Mouse (Mus musculus) CH12.LX (cell line): ENCODE measurements around the gene Cfap54. TPM values are rescaled to one million over a fixed set of nuclear protein-coding genes. Genes with fewer than 3 reads are reported as not detected.

Experiments
- DNase-seq: peaks from one replicate; pipeline ENCODE4 v3.0.0-alpha.2; 2013; ENCODE audit errors: extremely low read depth
- H3K27ac ChIP-seq: 2 replicates; pipeline ENCODE4 v1.5.1; 2012; ENCODE audit warnings: low read depth, mild to moderate bottlenecking, control low read depth, moderate library complexity; ENCODE audit not compliant: insufficient read depth
- H3K27me3 ChIP-seq: replicated peaks from 2 replicates; pipeline ENCODE3; 2012; ENCODE audit warnings: inconsistent platforms
- H3K36me3 ChIP-seq, 2 experiments: replicated peaks in 1 of 2; 2 replicates each; pipeline versions ENCODE3 to v1.6.1; 2012; ENCODE audit warnings: inconsistent platforms in 1 of 2, low read length in 1 of 2, mild to moderate bottlenecking in 1 of 2, mixed read lengths in 1 of 2, moderate library complexity in 1 of 2; ENCODE audit not compliant: control insufficient read depth in 1 of 2, insufficient read depth in 1 of 2
- H3K4me1 ChIP-seq, 2 experiments: 2 replicates each; pipeline ENCODE4 v1.6.1; 2012; ENCODE audit warnings: inconsistent platforms in 1 of 2, moderate library complexity in 1 of 2; ENCODE audit not compliant: insufficient read depth in 2 of 2, control insufficient read depth in 1 of 2
- H3K4me2 ChIP-seq: 2 replicates; pipeline ENCODE4 v1.6.1; 2012; ENCODE audit warnings: low read depth, mild to moderate bottlenecking, control low read depth; ENCODE audit not compliant: poor library complexity, insufficient read depth, severe bottlenecking
- H3K4me3 ChIP-seq, 3 experiments: fragments of 150-350 bp in 1 of 3; sonication (generic) in 1 of 3; replicated peaks in 1 of 3; 2 replicates each; pipeline versions ENCODE3 to v1.5.1; 2011 to 2012; ENCODE audit warnings: low read depth in 2 of 3, low read length in 2 of 3, mild to moderate bottlenecking in 2 of 3, moderate library complexity in 2 of 3, control low read depth in 1 of 3, improper control_type of control experiment in 1 of 3, inconsistent platforms in 1 of 3, mixed read lengths in 1 of 3; ENCODE audit not compliant: poor library complexity in 1 of 3
- H3K79me2 ChIP-seq: replicated peaks from 2 replicates; pipeline ENCODE4 v1.6.1; 2012; ENCODE audit warnings: mild to moderate bottlenecking, moderate library complexity; ENCODE audit not compliant: control insufficient read depth, poor library complexity, insufficient read depth, severe bottlenecking; ENCODE audit errors: extremely low read depth
- H3K9ac ChIP-seq: 2 replicates; pipeline ENCODE4 v1.6.1; 2012; ENCODE audit warnings: low read depth, mild to moderate bottlenecking, control low read depth, moderate library complexity; ENCODE audit not compliant: insufficient read depth
- H3K9me3 ChIP-seq: replicated peaks from 2 replicates; pipeline ENCODE3; 2012; ENCODE audit warnings: low read length, inconsistent platforms, mixed read lengths
- BHLHE40 ChIP-seq: IDR thresholded peaks from 2 replicates; pipeline ENCODE4 v1.6.1; 2011; ENCODE audit warnings: mild to moderate bottlenecking, low read depth, low read length, improper control_type of control experiment
- CHD2 ChIP-seq: IDR thresholded peaks from 2 replicates; pipeline ENCODE4 v1.6.1; 2011; ENCODE audit warnings: low read length, improper control_type of control experiment
- E2F4 ChIP-seq: IDR thresholded peaks from 2 replicates; pipeline ENCODE4 v1.6.1; 2011; ENCODE audit warnings: low read depth, low read length, improper control_type of control experiment; ENCODE audit not compliant: insufficient replicate concordance
- ELF1 ChIP-seq: IDR thresholded peaks from 2 replicates; pipeline ENCODE4 v1.6.1; 2014; ENCODE audit warnings: low read depth, mild to moderate bottlenecking, inconsistent platforms, low read length, improper control_type of control experiment
- EP300 ChIP-seq: IDR thresholded peaks from 2 replicates; pipeline ENCODE4 v1.6.1; 2011; ENCODE audit warnings: low read length, improper control_type of control experiment
- ETS1 ChIP-seq: conservative IDR thresholded peaks from 2 replicates; pipeline ENCODE4 v1.6.1; 2012; ENCODE audit warnings: low read depth, mild to moderate bottlenecking, inconsistent platforms, low read length, improper control_type of control experiment, moderate library complexity
- GABPA ChIP-seq: IDR thresholded peaks from 2 replicates; pipeline ENCODE4 v1.6.1; 2012; ENCODE audit warnings: low read depth, low read length, improper control_type of control experiment, inconsistent platforms; ENCODE audit not compliant: insufficient replicate concordance
- JUN ChIP-seq: IDR thresholded peaks from 2 replicates; pipeline ENCODE4 v1.6.1; 2011; ENCODE audit warnings: low read depth, mild to moderate bottlenecking, low read length, improper control_type of control experiment, moderate library complexity; ENCODE audit not compliant: insufficient read depth
- KAT2A ChIP-seq: IDR thresholded peaks from 2 replicates; pipeline ENCODE4 v1.6.1; 2012; ENCODE audit warnings: low read length, improper control_type of control experiment, inconsistent platforms; ENCODE audit not compliant: insufficient replicate concordance
- MAFK ChIP-seq: IDR thresholded peaks from 2 replicates; pipeline ENCODE4 v1.6.1; 2011; ENCODE audit warnings: low read length, improper control_type of control experiment; ENCODE audit not compliant: insufficient replicate concordance
- MAX ChIP-seq: IDR thresholded peaks from 2 replicates; pipeline ENCODE4 v1.6.1; 2011; ENCODE audit warnings: low read length, improper control_type of control experiment
- MEF2A ChIP-seq: IDR thresholded peaks from 2 replicates; pipeline ENCODE4 v1.6.1; 2014; ENCODE audit warnings: low read depth, mild to moderate bottlenecking, inconsistent platforms, low read length, improper control_type of control experiment, borderline replicate concordance
- MYC ChIP-seq: IDR thresholded peaks from 2 replicates; pipeline ENCODE4 v1.6.1; 2011; ENCODE audit warnings: low read depth, mild to moderate bottlenecking, improper control_type of control experiment, low read length
- NELFE ChIP-seq: IDR thresholded peaks from 2 replicates; pipeline ENCODE4 v1.6.1; 2011; ENCODE audit warnings: low read depth, low read length, improper control_type of control experiment
- PAX5 ChIP-seq: IDR thresholded peaks from 2 replicates; pipeline ENCODE4 v1.6.1; 2012; ENCODE audit warnings: low read length, inconsistent platforms, mixed read lengths
- POLR2A ChIP-seq: IDR thresholded peaks from 2 replicates; pipeline ENCODE4 v1.6.1; 2011; ENCODE audit warnings: low read depth, mild to moderate bottlenecking, improper control_type of control experiment, low read length
- POLR2AphosphoS2 ChIP-seq: IDR thresholded peaks from 2 replicates; pipeline ENCODE4 v1.6.1; 2011; ENCODE audit warnings: low read depth, low read length, improper control_type of control experiment
- RCOR1 ChIP-seq: conservative IDR thresholded peaks from 2 replicates; pipeline ENCODE4 v1.6.1; 2012; ENCODE audit warnings: low read depth, mild to moderate bottlenecking, inconsistent platforms, low read length, improper control_type of control experiment
- SMC3 ChIP-seq: IDR thresholded peaks from 2 replicates; pipeline ENCODE4 v1.6.1; 2011; ENCODE audit warnings: low read depth, low read length, improper control_type of control experiment
- TBP ChIP-seq: conservative IDR thresholded peaks from 2 replicates; pipeline ENCODE4 v1.6.1; 2011; ENCODE audit warnings: low read depth, low read length, improper control_type of control experiment
- TCF12 ChIP-seq: IDR thresholded peaks from 2 replicates; pipeline ENCODE4 v1.6.1; 2014; ENCODE audit warnings: low read depth, mild to moderate bottlenecking, inconsistent platforms, low read length, improper control_type of control experiment
- USF1 ChIP-seq: IDR thresholded peaks from 2 replicates; pipeline ENCODE4 v1.6.1; 2014; ENCODE audit warnings: low read depth, mild to moderate bottlenecking, inconsistent platforms, low read length, improper control_type of control experiment
- USF2 ChIP-seq: conservative IDR thresholded peaks from 2 replicates; pipeline ENCODE4 v1.6.1; 2011; ENCODE audit warnings: low read depth, low read length, improper control_type of control experiment
- ZC3H11A ChIP-seq: IDR thresholded peaks from 2 replicates; pipeline ENCODE4 v1.6.1; 2012; ENCODE audit warnings: low read depth, mild to moderate bottlenecking, inconsistent platforms, low read length, improper control_type of control experiment
- ZMIZ1 ChIP-seq: IDR thresholded peaks from 2 replicates; pipeline ENCODE4 v1.6.1; 2012; ENCODE audit warnings: low read depth, mild to moderate bottlenecking, inconsistent platforms, low read length, improper control_type of control experiment
- ZNF384 ChIP-seq: IDR thresholded peaks from 2 replicates; pipeline ENCODE4 v1.6.1; 2012; ENCODE audit warnings: low read depth, low read length, improper control_type of control experiment, inconsistent platforms
- dilution Hi-C: fragments of 300-500 bp; cut with MboI; formaldehyde crosslinking; loops from 2 replicates; pipeline ENCODE4 v1.14.3; 2020; ENCODE audit warnings: low sequenced_read_pairs; ENCODE audit not compliant: extremely low pct_unique_long_range_greater_than_20kb, extremely low pct_ligation_motif_present
- in situ Hi-C: fragments of 300-500 bp; cut with MboI; formaldehyde crosslinking; loops from 3 replicates; pipeline ENCODE4 v1.14.3; 2019; ENCODE audit warnings: low sequenced_read_pairs, low pct_ligation_motif_present, low pct_unique_long_range_greater_than_20kb, mixed read lengths
- polyA plus RNA-seq: library from polyadenylated mRNA; unstranded; fragments of >175 nt; gene quantifications from 2 replicates; pipeline ENCODE4 v1.2.1, GENCODE M21; 2012; ENCODE audit warnings: low read depth; ENCODE audit not compliant: insufficient read length
- total RNA-seq, 2 experiments: library from RNA; depleted of rRNA; stranded (reverse); fragments of 300-350 nt in 1 of 2; fragments of >200 nt in 1 of 2; gene quantifications; 2 replicates each; pipeline ENCODE4 v1.2.3; 2012 to 2014

The Cfap54 gene
- total and polyA plus RNA-seq, 3 experiments, result 0.38 to 1.3 (median 1.3) TPM

DNA sequence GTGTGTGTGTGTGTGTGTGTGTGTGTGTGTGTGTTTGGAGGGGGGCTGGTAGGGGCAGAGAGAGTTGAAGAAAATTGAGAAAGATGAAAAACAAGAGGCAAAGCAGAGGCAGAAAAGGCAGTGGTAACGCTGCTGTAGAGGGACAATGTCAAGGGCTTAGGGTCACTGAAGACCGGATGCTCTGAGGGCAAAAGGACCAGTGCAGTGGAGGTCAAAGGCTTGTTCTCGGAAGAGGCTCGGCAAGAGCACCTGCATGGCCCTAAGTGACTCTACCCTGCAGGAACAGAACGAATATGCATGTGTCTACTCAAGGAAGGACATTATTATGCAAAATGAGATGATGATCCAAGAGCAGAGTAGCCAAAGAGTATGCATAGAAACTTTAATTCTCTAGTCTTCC is 264.5 kb downstream of the Cfap54 start:
- Histone ChIP-seq H3K4me3 (no peak overlapping the region), H3K4me1 (peaks cover 0 to 4% of the 10 kb centered on the region in 2 experiments; a peak in 1 of 4 replicates), H3K79me2 (no peaks in the 10 kb centered on the region), H3K9ac (no peak overlapping the region), H3K27me3 (no peaks in the 10 kb centered on the region), H3K27ac (no peak overlapping the region), H3K4me2 (no peak overlapping the region), H3K36me3 (no peaks in the 10 kb centered on the region), H3K9me3 (no peaks in the 10 kb centered on the region)
- no peak for TF ChIP-seq JUN
- TF ChIP-seq CHD2, result no peak
- TF ChIP-seq TCF12, result no peak
- TF ChIP-seq ELF1, result no peak
- TF ChIP-seq NELFE, result no peak
- TF ChIP-seq ZMIZ1, result no peak
- TF ChIP-seq KAT2A, result no peak
- TF ChIP-seq ZC3H11A, result no peak
- no peak for TF ChIP-seq EP300
- no peak for TF ChIP-seq ETS1
- no peak for TF ChIP-seq USF1
- no peak for TF ChIP-seq TBP
- TF ChIP-seq BHLHE40, result no peak
- no peak for TF ChIP-seq POLR2A
- dilution Hi-C loops (no loop called here), in situ Hi-C loops (no loop called here)
- no peak for DNase-seq

DNA sequence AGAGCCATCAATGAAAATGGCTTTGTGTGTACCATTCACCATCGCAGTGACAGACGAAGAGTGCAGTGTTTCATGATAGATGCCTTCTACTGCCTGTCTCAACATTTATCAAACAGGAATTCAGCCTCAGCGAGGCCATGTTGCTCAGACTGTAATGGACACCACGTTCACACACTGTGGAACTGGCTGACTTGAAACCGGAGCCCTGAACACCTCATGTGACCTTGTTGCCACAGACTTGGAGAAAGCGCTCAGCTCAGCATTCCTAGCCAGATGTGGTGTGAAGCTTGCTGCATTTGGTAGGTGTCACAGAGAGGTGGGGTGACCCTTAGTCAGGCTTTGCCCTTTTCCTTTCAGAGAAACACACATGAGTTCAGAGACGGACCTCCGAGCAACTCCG is 270.5 kb downstream of the Cfap54 start:
- no peaks in the 10 kb centered on the region for H3K36me3 ChIP-seq
- H3K4me3 ChIP-seq, result no peak overlapping the region
- no peaks in the 10 kb centered on the region for H3K27me3 ChIP-seq
- in situ Hi-C loops, result no loop called here
- no peak overlapping the region for H3K27ac ChIP-seq
- no peak for TF ChIP-seq ZMIZ1
- TF ChIP-seq SMC3, result no peak
- TF ChIP-seq MYC, result no peak
- dilution Hi-C loops, result no loop called here
- no peak overlapping the region for H3K9ac ChIP-seq
- DNase-seq, result no peak
- H3K4me2 ChIP-seq, result no peak overlapping the region
- no peaks in the 10 kb centered on the region for H3K79me2 ChIP-seq
- H3K9me3 ChIP-seq, result no peaks in the 10 kb centered on the region
- peaks cover 0 to 4% of the 10 kb centered on the region in 2 experiments; a peak in 1 of 4 replicates for H3K4me1 ChIP-seq

DNA sequence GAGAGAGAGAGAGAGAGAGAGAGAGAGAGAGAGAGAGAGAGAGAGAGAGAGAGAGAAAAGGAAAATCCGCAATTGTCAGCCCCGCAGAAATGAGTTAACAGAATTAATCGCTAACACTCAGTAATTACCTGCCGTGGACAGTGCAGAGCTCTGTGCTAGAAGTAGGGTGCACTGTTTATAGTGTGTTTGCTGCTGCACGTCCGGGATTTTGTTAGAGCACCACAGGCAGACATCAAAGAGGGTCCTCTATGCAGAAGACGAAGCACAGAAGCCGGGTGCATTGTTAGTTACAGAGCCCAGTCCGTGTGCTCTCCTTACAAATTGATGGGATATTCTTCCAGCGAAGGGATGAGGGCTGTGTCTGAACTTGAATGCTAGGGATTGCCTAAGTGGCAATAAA is 289.5 kb downstream of the Cfap54 start:
- Histone ChIP-seq H3K4me2 (no peak overlapping the region), H3K9ac (no peak overlapping the region), H3K4me3 (no peak overlapping the region), H3K27me3 (no peaks in the 10 kb centered on the region), H3K79me2 (no peaks in the 10 kb centered on the region), H3K9me3 (no peaks in the 10 kb centered on the region)
- in situ Hi-C loops (no loop called here), dilution Hi-C loops (no loop called here)
- no peak for TF ChIP-seq USF2
- TF ChIP-seq E2F4, result no peak
- TF ChIP-seq TBP, result no peak
- no peak for TF ChIP-seq ZC3H11A
- no peak for TF ChIP-seq POLR2AphosphoS2
- no peak for TF ChIP-seq MAFK
- TF ChIP-seq MAX, result no peak
- TF ChIP-seq MEF2A, result no peak
- TF ChIP-seq RCOR1, result no peak
- TF ChIP-seq TCF12, result no peak
- TF ChIP-seq PAX5, result no peak
- no peak for TF ChIP-seq POLR2A
- no peak for TF ChIP-seq JUN
- TF ChIP-seq ZNF384, result no peak
- no peak for TF ChIP-seq GABPA
- TF ChIP-seq, all 38 proteins: peak for 0
- no peaks in the 10 kb centered on the region for H3K36me3 ChIP-seq
- no peak for DNase-seq
- no peak overlapping the region for H3K27ac ChIP-seq
- peaks cover 12 to 34% of the 10 kb centered on the region in 2 experiments for H3K4me1 ChIP-seq
